Mouse (Mus musculus): ENCODE data around the gene Gm9972. TPM values are rescaled to one million over a fixed set of nuclear protein-coding genes. Genes with fewer than 3 reads are reported as not detected.

The Gm9972 gene
- total RNA-seq, 1 experiment: not detected

DNA sequence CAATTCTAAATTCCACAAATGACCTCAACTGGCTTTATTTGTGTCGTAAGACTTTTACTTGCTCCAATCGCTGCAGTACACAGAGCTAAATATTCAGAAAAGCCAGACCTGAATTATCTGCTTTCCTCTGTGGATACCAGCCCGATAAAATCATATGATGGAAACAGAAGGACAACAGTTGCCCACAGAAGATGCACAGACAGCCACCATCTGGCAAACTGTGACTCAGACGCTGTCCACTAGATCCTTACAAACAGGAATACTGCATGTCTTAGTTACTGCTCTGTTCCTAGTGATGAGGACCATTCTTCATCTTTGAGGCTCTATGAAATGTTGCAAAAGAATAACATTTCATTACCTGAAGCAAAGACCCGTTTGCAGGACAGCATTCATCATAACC lies 19.4 kb downstream of the Gm9972 start:
- H3K27ac ChIP-seq (ENCODE audit: insufficient read depth, low read depth, low read length, poor library complexity, severe bottlenecking): no peak overlapping the region
- no peak for DNase-seq (ENCODE audit: low read depth, low spot score)
- TF ChIP-seq ZC3H11A (IDR thresholded peaks at IDR 0.05; ENCODE audit: borderline replicate concordance, low read depth, low read length): no peak
- no peak for TF ChIP-seq MAFK (IDR thresholded peaks at IDR 0.05; ENCODE audit: insufficient read depth, low read depth, low read length)
- TF ChIP-seq CHD2 (IDR thresholded peaks at IDR 0.05; ENCODE audit: low read depth, low read length): no peak
- TF ChIP-seq HCFC1 (IDR thresholded peaks at IDR 0.05; ENCODE audit: borderline replicate concordance, insufficient read depth, low read length): no peak
- TF ChIP-seq ZNF384 (IDR thresholded peaks at IDR 0.05; ENCODE audit: low read depth, low read length): no peak
- no peak overlapping the region for H3K4me3 ChIP-seq (ENCODE audit: insufficient read depth in 1 of 2, low read depth in 1 of 2, low read length in 2 of 2, poor library complexity in 1 of 2, severe bottlenecking in 1 of 2)
- H3K9me3 ChIP-seq (ENCODE audit: control insufficient read depth, insufficient read depth, low read depth, low read length): no peaks in the 10 kb centered on the region
- in situ Hi-C loops (cut with MboI; ENCODE audit: low sequenced_read_pairs in 2 of 2, unreplicated experiment in 2 of 2): no loop called here
- H3K4me1 ChIP-seq (ENCODE audit: control insufficient read depth in 2 of 2, insufficient read depth in 2 of 2, low read length in 2 of 2, poor library complexity in 1 of 2): peaks cover 0 to 2% of the 10 kb centered on the region in 2 experiments; a peak in 1 of 4 replicates
- no peak overlapping the region for H3K9ac ChIP-seq (ENCODE audit: insufficient read depth, low read depth, low read length, poor library complexity, severe bottlenecking)
- H3K36me3 ChIP-seq (ENCODE audit: control insufficient read depth, insufficient read depth, low read length, poor library complexity, severe bottlenecking): no peaks in the 10 kb centered on the region

DNA sequence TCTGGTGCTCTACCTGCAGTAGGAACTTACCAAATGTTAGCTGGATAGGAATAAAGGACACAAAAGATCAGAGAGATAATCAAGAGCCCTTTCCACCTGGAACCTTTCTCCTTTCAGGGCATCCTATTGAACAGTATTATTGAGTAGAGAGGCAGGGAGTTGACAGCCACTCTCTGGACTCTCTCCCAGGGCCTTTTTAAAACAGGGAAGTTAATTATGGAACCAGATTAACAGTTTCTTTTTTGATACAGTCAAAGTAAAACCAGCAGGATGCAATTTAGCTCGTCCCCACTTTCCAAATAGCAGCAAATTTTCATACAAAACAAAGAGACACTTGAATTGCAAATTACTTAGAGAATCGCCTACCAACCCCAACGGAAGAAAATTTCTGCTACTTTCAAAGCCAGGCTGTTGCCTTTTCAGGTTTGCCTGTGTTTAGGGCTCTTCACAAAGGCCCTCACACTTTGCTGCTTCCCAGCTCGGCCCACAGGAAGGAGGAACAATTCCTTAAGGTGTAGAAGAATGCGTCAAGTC lies 24.0 kb downstream of the Gm9972 start:
- Histone ChIP-seq H3K9me3 (ENCODE audit: control insufficient read depth, insufficient read depth, low read depth, low read length) (no peaks in the 10 kb centered on the region), H3K4me1 (ENCODE audit: control insufficient read depth in 2 of 2, insufficient read depth in 2 of 2, low read length in 2 of 2, poor library complexity in 1 of 2) (peaks cover 0 to 2% of the 10 kb centered on the region in 2 experiments; a peak in 1 of 4 replicates), H3K27ac (ENCODE audit: insufficient read depth, low read depth, low read length, poor library complexity, severe bottlenecking) (no peak overlapping the region), H3K9ac (ENCODE audit: insufficient read depth, low read depth, low read length, poor library complexity, severe bottlenecking) (no peak overlapping the region), H3K36me3 (ENCODE audit: control insufficient read depth, insufficient read depth, low read length, poor library complexity, severe bottlenecking) (no peaks in the 10 kb centered on the region), H3K4me3 (ENCODE audit: insufficient read depth in 1 of 2, low read depth in 1 of 2, low read length in 2 of 2, poor library complexity in 1 of 2, severe bottlenecking in 1 of 2) (no peak overlapping the region)
- TF ChIP-seq ZNF384 (IDR thresholded peaks at IDR 0.05; ENCODE audit: low read depth, low read length): no peak
- DNase-seq (ENCODE audit: low read depth, low spot score): no peak
- in situ Hi-C loops (cut with MboI; ENCODE audit: low sequenced_read_pairs in 2 of 2, unreplicated experiment in 2 of 2): no loop called here

DNA sequence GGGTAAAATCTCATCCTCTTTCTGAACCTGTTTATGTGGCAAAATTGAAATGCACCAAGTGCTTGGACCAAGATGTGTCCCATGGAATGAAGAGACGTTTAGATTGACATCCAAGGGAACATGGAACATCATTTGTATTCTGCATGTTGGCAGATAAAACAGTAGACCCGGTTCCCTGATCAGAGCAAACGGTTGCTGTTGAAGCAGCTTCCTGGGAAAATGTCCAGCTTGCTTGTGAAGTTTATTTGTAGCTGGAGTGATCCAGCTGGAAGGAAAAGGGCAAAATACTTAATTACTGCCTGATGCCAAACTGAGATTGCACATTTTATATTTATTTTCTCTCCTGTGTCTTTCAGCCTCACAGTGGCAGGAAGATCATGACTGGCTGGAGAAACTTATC lies 26.7 kb downstream of the Gm9972 start:
- Histone ChIP-seq H3K4me1 (ENCODE audit: control insufficient read depth in 2 of 2, insufficient read depth in 2 of 2, low read length in 2 of 2, poor library complexity in 1 of 2) (peaks cover 0 to 2% of the 10 kb centered on the region in 2 experiments; a peak in 1 of 4 replicates), H3K4me3 (ENCODE audit: insufficient read depth in 1 of 2, low read depth in 1 of 2, low read length in 2 of 2, poor library complexity in 1 of 2, severe bottlenecking in 1 of 2) (no peak overlapping the region), H3K9me3 (ENCODE audit: control insufficient read depth, insufficient read depth, low read depth, low read length) (no peaks in the 10 kb centered on the region), H3K9ac (ENCODE audit: insufficient read depth, low read depth, low read length, poor library complexity, severe bottlenecking) (no peak overlapping the region), H3K27ac (ENCODE audit: insufficient read depth, low read depth, low read length, poor library complexity, severe bottlenecking) (no peak overlapping the region), H3K36me3 (ENCODE audit: control insufficient read depth, insufficient read depth, low read length, poor library complexity, severe bottlenecking) (no peaks in the 10 kb centered on the region)
- TF ChIP-seq ZNF384 (IDR thresholded peaks at IDR 0.05; ENCODE audit: low read depth, low read length) (no peak), HCFC1 (IDR thresholded peaks at IDR 0.05; ENCODE audit: borderline replicate concordance, insufficient read depth, low read length) (no peak), MAFK (IDR thresholded peaks at IDR 0.05; ENCODE audit: insufficient read depth, low read depth, low read length) (no peak), ZC3H11A (IDR thresholded peaks at IDR 0.05; ENCODE audit: borderline replicate concordance, low read depth, low read length) (no peak), CHD2 (IDR thresholded peaks at IDR 0.05; ENCODE audit: low read depth, low read length) (no peak)
- in situ Hi-C loops (cut with MboI; ENCODE audit: low sequenced_read_pairs in 2 of 2, unreplicated experiment in 2 of 2): no loop called here
- no peak for DNase-seq (ENCODE audit: low read depth, low spot score)

DNA sequence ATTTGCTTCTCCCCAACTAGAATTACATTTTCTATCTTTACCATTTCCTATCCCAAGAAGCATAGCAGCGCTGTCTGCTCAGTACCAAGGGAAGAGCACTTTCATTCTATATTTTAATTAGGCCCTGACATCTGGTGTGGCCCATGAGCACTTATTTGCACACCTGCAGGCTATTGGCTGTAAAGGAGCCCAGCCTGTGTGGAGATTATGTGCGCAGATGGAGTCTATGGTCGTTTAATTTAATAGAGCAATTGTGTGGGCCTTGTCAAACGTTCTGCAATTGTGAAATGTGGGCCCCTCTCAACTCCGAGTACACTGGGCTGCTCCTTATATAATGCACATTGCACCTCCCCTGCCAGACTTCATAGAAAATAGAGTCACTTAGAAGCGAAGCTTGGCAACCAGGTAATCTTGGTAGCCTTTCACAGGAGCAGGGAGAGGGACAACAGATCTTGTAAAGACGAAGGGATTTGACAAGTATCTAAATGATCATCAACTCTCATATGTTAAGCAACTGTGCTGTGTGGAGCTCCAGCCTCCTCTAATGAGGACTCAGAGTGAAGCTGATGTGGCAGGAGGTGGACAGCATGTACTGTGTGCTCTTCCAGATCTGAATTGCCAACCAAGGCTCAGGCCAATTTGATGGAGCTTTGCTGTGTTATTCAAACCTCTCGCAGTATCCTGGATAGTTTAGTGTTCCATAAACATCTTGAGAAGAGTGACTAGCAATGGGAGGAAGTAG lies 50.9 kb downstream of the Gm9972 start:
- H3K4me3 ChIP-seq (ENCODE audit: insufficient read depth in 1 of 2, low read depth in 1 of 2, low read length in 2 of 2, poor library complexity in 1 of 2, severe bottlenecking in 1 of 2): no peak overlapping the region
- no peaks in the 10 kb centered on the region for H3K4me1 ChIP-seq (ENCODE audit: control insufficient read depth in 2 of 2, insufficient read depth in 2 of 2, low read length in 2 of 2, poor library complexity in 1 of 2)
- DNase-seq (ENCODE audit: low read depth, low spot score): no peak
- H3K9ac ChIP-seq (ENCODE audit: insufficient read depth, low read depth, low read length, poor library complexity, severe bottlenecking): no peak overlapping the region
- TF ChIP-seq HCFC1 (IDR thresholded peaks at IDR 0.05; ENCODE audit: borderline replicate concordance, insufficient read depth, low read length): no peak
- no peak for TF ChIP-seq CHD2 (IDR thresholded peaks at IDR 0.05; ENCODE audit: low read depth, low read length)
- no peak for TF ChIP-seq ZC3H11A (IDR thresholded peaks at IDR 0.05; ENCODE audit: borderline replicate concordance, low read depth, low read length)
- no peak overlapping the region for H3K27ac ChIP-seq (ENCODE audit: insufficient read depth, low read depth, low read length, poor library complexity, severe bottlenecking)
- in situ Hi-C loops (cut with MboI; ENCODE audit: low sequenced_read_pairs in 2 of 2, unreplicated experiment in 2 of 2): no loop called here
- H3K36me3 ChIP-seq (ENCODE audit: control insufficient read depth, insufficient read depth, low read length, poor library complexity, severe bottlenecking): no peaks in the 10 kb centered on the region
- H3K9me3 ChIP-seq (ENCODE audit: control insufficient read depth, insufficient read depth, low read depth, low read length): no peaks in the 10 kb centered on the region

Other genes with a start within 250 kb of the Gm9972 start
- not detected in 2 replicates for gene Atp10b, start 114.1 kb downstream of the Gm9972 start, total RNA-seq (2012; rRNA removed)

Data from ES-E14 (cell line).